Mouse (Mus musculus): ENCODE data around the gene Trim59.
"Not testable (repeated sequence)": the region's sequence is repeated elsewhere in the genome, so short reads cannot be mapped to it uniquely, and the experiment has no call there.

The Trim59 gene

DNA sequence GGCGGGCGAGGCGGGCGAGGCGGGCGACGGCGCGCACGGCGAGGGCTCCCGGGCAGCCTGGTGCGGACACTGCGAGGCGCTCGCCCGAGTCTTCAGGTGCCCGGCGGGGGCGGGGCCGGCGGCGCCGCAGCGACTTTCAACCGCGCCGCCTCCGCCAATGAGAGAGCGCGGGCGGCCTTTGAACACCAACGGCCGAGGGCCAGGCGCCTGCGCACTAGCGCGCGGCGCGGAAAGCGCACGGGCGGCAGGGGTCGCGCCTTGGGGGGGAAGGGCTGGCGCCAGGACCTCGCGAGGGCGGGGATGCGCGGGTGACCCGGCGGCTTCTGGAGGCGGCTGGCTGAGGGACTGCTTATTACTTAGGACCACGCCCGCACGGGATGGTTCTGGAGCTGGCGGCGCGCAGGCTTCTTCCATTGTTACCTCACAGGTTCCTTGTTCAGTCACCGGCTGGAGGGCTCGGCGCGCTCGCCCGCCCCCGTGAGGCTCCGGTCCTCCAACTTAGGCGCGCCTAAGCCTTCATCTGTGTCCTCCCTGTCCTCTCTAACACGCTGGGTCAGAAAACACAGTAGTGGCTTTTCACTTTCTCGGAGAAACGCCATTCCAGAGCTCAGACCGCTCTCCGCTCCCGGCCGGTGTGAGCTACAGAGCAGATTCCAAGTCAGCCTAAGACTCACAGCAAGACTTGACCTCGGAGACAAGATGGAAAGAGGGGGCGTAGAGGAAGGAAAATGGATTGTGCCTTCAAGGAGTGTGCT is at the start of gene Trim59:
TSS of gene Trim59 (minus strand) at position 111 of the 755 bp plus-strand sequence.
- DNase-seq (ENCODE audit: low spot score in 2 of 2): peak; percentile 60 to 82

GRCm38 (mm10) chr3:69064005-69064404 is 19.4 kb upstream of the Trim59 start:
- no peak for DNase-seq (ENCODE audit: low spot score in 2 of 2)

DNA sequence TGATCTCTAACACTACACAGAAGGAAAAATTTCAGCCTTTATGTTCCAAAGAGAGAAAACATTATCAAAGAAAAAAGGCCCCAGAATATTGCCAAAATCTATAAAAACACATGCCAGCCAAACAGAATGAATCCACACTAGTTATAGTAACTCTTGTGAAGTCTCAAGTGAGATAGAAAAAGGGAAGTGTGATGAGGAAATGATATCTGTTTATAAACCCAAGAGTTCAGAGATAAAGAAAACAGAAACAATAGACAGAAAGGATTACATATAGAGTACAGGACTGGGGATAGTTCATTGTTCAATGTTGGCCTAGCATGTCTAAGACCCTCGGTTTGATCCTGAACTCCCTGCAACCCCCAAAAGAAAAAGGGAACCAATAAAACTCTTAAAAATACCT is 18.2 kb upstream of the Trim59 start:
- DNase-seq (ENCODE audit: low spot score in 2 of 2): no peak

DNA sequence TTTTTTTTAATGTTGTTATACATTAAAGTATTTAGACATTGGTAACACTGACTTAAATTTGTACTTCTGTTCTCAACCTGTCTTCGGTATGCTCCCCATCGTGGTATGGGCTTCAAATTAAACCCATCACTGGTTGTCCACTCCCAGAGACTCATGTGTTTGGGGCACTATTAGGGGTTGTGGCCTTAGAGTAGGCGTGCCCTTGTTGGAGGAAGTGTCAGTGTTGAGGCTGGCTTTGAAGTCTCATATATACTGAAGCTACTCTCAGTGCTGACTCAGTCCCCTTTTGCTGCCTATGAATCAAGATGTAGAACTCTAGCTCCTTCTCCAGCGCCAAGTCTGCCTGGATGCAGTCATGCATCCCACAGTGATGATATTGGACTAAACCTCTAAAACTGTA is 16.1 kb upstream of the Trim59 start:
- DNase-seq (ENCODE audit: low spot score in 2 of 2): no peak

DNA sequence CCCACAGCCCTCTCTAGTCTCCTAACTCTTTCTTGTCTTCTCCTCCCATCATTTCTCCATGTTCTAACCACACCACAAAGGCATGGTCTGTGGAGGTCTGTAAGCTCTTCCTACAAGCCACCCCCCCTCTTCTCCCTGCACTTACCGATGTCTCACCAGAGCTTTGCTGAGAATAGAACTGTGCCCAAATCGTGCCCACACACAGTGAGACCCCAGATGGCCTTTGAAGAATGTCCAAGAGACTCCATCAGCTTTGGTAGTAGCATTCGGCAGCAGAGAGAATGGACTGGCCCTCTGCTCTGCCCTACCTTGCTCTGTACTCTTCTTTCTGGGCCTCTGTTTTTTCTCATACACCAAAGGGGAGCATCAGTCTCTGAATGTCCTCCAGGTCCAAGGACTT is 11.3 kb upstream of the Trim59 start:
- no peak for DNase-seq (ENCODE audit: low spot score in 2 of 2)

GRCm38 (mm10) chr3:69054760-69055432 is 10.3 kb upstream of the Trim59 start:
- DNase-seq (ENCODE audit: low spot score in 2 of 2): no peak

DNA sequence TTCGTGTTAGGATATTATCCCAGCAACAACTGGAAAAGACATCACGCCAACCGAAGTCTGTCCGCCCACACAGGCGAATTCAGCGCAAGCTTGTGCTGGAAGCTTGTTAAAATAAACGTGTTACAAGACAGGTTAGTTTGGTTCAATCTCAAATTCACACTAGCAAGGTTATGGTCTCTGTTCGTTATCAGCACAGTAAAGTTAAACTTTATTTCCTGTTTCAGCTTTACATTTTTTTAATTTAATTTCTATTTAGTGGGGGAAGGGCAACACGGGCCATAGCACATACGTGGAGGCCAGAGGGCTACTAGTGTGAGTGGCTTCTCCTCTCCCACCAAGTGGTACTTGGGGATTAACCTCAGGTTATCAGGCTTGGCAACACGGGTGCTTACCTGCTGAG is 7.3 kb upstream of the Trim59 start:
- DNase-seq (ENCODE audit: low spot score in 2 of 2): no peak

GRCm38 (mm10) chr3:69049011-69049410 is 4.5 kb upstream of the Trim59 start:
- DNase-seq (ENCODE audit: low spot score in 2 of 2): peak in 1 of 2 experiments; percentile 25

GRCm38 (mm10) chr3:69047684-69048083 is 3.1 kb upstream of the Trim59 start:
- no peak for DNase-seq (ENCODE audit: low spot score in 2 of 2)

GRCm38 (mm10) chr3:69046509-69046908 is 2.0 kb upstream of the Trim59 start:
- no peak for DNase-seq (ENCODE audit: low spot score in 2 of 2)

DNA sequence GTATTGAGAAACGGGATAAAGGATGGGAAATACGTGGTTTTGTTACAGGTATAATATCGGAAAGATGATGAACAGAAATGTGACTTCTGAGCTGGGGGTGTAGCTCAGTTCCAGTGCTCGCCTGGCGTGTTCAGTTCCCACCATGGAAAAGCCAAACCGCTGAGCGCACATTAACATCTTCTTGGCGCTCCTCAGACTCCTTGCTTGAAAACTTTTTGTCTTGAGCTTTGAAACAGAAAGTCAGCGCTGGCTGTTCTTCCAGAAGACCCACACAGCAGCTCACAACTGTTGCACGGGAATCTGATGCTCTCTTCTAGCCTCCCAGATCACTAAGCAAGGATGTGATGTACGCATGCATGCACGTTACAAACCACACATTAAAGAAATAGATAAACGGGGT is 1.2 kb upstream of the Trim59 start:
- DNase-seq (ENCODE audit: low spot score in 2 of 2): no peak

- DNase-seq (ENCODE audit: low spot score in 2 of 2): no peak
Measured at GRCm38 (mm10) chr3:69045400-69045703, 797 bp upstream of the Trim59 start.

DNA sequence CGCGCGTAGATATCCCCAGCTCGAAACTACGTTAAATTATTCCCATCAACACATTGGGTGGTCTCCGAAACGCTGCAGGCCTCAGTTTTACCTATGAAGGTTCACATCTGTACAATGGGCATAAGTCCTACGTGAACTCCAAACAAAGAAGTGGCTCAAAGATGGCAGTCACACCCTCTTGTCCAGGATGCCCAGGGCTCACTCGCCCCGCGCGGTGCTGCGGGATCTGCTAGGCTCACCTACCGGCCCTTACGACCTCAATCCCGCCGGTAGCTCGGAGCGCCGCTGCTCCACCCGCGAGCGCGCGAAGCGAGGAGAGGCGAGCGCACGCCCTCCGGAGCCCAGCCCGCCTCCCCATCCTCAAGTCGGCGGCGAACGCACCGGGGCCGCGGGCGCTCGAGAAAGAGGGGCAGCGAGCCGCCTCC is 376 bp downstream of the Trim59 start:
- peak in 1 of 2 experiments; percentile 12 for DNase-seq (ENCODE audit: low spot score in 2 of 2)

DNA sequence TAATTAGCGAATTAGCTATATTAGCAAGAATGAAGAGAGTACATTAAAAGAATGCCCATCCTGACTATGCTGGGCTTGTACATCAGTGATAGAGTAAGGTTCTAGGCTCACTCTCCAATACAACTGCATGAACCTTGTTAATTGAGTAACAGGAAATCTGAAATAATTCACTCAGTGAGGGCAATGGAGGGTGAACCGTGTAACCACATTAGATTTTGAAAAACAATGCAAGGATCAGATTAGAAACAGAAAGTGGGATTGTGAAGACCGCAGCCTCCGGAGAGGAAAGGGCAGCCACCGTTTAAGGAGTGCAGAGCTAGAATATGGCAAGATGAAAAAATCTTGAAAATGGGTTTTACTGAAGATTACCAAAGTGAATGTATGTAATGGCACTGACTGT is 3.3 kb downstream of the Trim59 start:
- no peak for DNase-seq (ENCODE audit: low spot score in 2 of 2)

DNA sequence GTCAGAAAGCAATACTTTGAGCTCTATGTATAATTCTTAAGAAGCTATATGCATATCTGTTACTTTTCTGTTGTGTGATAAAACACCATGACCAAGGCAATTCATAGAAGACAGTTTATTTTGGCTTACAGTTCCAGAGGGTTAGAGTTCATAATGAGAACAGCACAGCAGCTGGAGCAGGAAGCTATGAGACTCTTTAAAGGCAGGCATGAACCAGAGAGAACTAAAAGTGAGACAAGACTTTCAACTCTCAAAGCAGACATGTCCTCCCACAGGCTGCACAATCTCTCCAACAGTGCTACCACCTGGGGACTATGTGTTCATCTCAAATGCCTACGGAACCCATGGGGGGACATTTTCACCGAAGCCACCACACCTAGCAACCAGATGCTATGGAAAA is 4.5 kb downstream of the Trim59 start:
- no peak for DNase-seq (ENCODE audit: low spot score in 2 of 2)

- DNase-seq (ENCODE audit: low spot score in 2 of 2): no peak
Measured at GRCm38 (mm10) chr3:69026133-69026783, 18.3 kb downstream of the Trim59 start.

GRCm38 (mm10) chr3:69020764-69021163 is 23.8 kb downstream of the Trim59 start:
- no peak for DNase-seq (ENCODE audit: low spot score in 2 of 2)

- DNase-seq (ENCODE audit: low spot score in 2 of 2): no peak
Measured at GRCm38 (mm10) chr3:69020285-69020684, 24.3 kb downstream of the Trim59 start.

DNA sequence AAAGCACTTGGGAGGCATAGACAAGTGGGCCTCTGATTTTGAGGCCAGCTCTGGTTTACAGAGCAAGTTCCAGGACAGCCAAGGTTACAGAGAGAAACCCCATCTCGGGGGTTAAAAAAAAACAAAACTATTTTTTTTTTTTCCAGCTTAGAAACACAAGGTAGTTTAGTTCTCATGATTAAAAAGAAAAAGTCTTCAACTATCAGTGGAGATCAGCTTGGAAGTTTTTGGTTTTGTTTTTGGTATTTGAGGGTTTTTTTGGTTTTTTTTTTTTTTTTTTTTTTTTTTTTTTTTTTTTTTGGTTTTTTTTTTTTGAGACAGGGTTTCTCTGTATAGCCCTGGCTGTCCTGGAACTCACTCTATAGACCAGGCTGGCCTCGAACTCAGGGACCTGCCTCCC is 25.9 kb downstream of the Trim59 start:
- not testable (repeated sequence) for DNase-seq (ENCODE audit: low spot score in 2 of 2)

DNA sequence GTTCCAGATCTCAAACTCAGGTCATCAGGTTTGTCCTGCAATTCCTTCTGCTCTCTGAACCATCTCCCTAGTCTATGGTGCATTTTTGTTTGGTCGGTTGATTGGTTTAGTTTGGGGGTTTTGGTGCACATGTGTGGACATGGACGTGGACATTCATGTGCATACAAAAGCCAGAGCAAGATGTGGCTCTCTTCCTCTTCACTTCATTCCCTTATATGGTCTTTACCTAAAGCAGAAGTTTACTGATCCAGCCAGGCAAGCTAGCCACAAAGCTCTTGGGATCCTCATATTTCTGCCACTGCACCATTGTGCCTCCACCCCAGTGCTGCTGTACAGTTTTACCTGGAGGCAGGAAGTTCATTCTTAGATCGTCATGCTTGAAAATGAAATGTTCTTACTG is 27.4 kb downstream of the Trim59 start:
- no peak for DNase-seq (ENCODE audit: low spot score in 2 of 2)

GRCm38 (mm10) chr3:69008873-69009272 is 35.7 kb downstream of the Trim59 start:
- DNase-seq (ENCODE audit: low spot score in 2 of 2): no peak

DNA sequence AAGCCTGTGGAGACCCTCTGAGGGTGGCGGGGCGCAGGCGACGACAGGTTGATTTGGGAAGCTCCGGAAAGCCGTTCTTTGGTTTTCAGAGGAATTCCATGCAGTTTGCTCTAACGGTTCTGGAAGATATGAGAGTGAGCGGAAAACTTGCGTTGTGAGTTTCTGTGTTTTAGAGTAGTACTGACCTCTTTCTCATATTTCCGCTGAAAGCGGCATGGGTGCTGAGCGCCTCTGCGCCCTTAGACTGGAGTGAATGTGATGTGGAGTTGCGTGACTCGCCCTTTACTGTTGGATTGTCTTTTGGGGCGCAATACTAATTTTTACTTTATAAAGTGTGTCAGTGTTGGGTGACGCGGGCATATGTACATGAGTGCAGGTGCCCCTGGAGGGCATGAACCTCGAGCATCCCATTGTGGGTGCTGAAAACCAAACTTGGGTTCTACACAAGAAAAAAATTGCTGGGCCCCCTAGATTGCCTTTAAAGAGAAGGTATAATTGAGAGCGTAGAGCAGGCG is 38.3 kb downstream of the Trim59 start:
- no peak for DNase-seq (ENCODE audit: low spot score in 2 of 2)

Measured in left cerebral cortex, adult 9 months (tissue).